Mouse (Mus musculus) stomach, postnatal 0 days (tissue): ENCODE data around the gene Epha6. TPM values are rescaled to one million over a fixed set of nuclear protein-coding genes. Genes with fewer than 3 reads are reported as not detected.

Experiments
- ATAC-seq: fragments of 200-750 bp; cut with Nextera tagmentation; 2 replicates; pipeline ENCODE4 v1.8.0; 2017; ENCODE audit not compliant: low FRiP score, low TSS enrichment
- DNase-seq: peaks from one replicate; pipeline ENCODE4 v3.0.0-alpha.2; 2016; ENCODE audit warnings: low spot score
- H3K27ac ChIP-seq: fragments of 300-500 bp; sonication (generic); replicated peaks from 2 replicates; pipeline ENCODE4 v1.5.1; 2014; ENCODE audit warnings: mild to moderate bottlenecking, control low read depth
- H3K27me3 ChIP-seq: fragments of 300-500 bp; sonication (generic); 2 replicates; pipeline ENCODE4 v1.6.1; 2014; ENCODE audit warnings: low read length; ENCODE audit not compliant: control insufficient read depth, insufficient read depth
- H3K36me3 ChIP-seq: fragments of 300-500 bp; sonication (generic); 2 replicates; pipeline ENCODE4 v1.6.1; 2014; ENCODE audit warnings: low read length, mixed read lengths; ENCODE audit not compliant: control insufficient read depth, insufficient read depth
- H3K4me1 ChIP-seq: fragments of 300-500 bp; sonication (generic); replicated peaks from 2 replicates; pipeline ENCODE4 v1.6.1; 2014; ENCODE audit warnings: antibody characterized with exemption; ENCODE audit not compliant: control insufficient read depth, insufficient read depth
- H3K4me2 ChIP-seq: fragments of 300-500 bp; sonication (generic); replicated peaks from 2 replicates; pipeline ENCODE4 v1.6.1; 2014; ENCODE audit warnings: low read depth, mild to moderate bottlenecking, control low read depth, moderate library complexity
- H3K4me3 ChIP-seq: fragments of 300-500 bp; sonication (generic); 2 replicates; pipeline ENCODE4 v1.5.1; 2014; ENCODE audit warnings: low read depth, low read length, control low read depth
- H3K9ac ChIP-seq: fragments of 300-500 bp; sonication (generic); 2 replicates; pipeline ENCODE4 v1.6.1; 2014; ENCODE audit warnings: mild to moderate bottlenecking, low read length, control low read depth, mixed read lengths
- H3K9me3 ChIP-seq: fragments of 300-500 bp; sonication (generic); 2 replicates; pipeline ENCODE4 v1.6.1; 2016; ENCODE audit warnings: low read length; ENCODE audit not compliant: control insufficient read depth
- CTCF ChIP-seq: IDR thresholded peaks from 2 replicates; pipeline ENCODE4 v1.5.1; 2016; ENCODE audit warnings: antibody characterized with exemption, low read depth, mild to moderate bottlenecking, moderate library complexity
- EP300 ChIP-seq: optimal IDR thresholded peaks from 2 replicates; pipeline ENCODE3; 2016; ENCODE audit warnings: antibody characterized with exemption
- WGBS: fragments of 180-500 bp; shearing (Covaris S2); extraction: QIAGEN DNeasy Blood & Tissue Kit; methylation state at CpG from one replicate; pipeline ENCODE4 v1.1.7; 2014; 5-methylcytosine and 5-hydroxymethylcytosine counted together
- polyA plus RNA-seq: library from polyadenylated mRNA; unstranded; fragments of >200 nt; fragmentation: Nextera tagmentation; extraction: Ambion mirVana; gene quantifications from 2 replicates; pipeline ENCODE4 v1.2.1, GENCODE M21; 2015

Gene Epha6
- polyA plus RNA-seq, 1 experiment from 2014 or later = 0.08 TPM

- no peak for DNase-seq
- Histone ChIP-seq H3K27ac (no peak overlapping the region), H3K36me3 (no peaks in the 10 kb centered on the region), H3K9ac (no peak overlapping the region), H3K4me1 (no peaks in the 10 kb centered on the region), H3K4me2 (no peak overlapping the region), H3K4me3 (no peak overlapping the region), H3K9me3 (no peaks in the 10 kb centered on the region), H3K27me3 (no peaks in the 10 kb centered on the region)
- TF ChIP-seq EP300 (no peak), CTCF (no peak)
- WGBS = 54% methylated on average over 4 of the region's 4 CpGs
- ATAC-seq = no peak
Observed at GRCm38 (mm10) chr16:59969816-59970215, 635.5 kb downstream of the Epha6 start.

GRCm38 (mm10) chr16:59955731-59956130 lies 649.6 kb downstream of the Epha6 start:
- Histone ChIP-seq H3K27ac (no peak overlapping the region), H3K27me3 (no peaks in the 10 kb centered on the region), H3K9ac (no peak overlapping the region), H3K4me1 (no peaks in the 10 kb centered on the region), H3K36me3 (no peaks in the 10 kb centered on the region), H3K9me3 (no peaks in the 10 kb centered on the region), H3K4me3 (no peak overlapping the region), H3K4me2 (no peak overlapping the region)
- DNase-seq (no peak), ATAC-seq (no peak)
- TF ChIP-seq CTCF (no peak), EP300 (no peak)
- 80% methylated on average over 2 of the region's 2 CpGs for WGBS

- TF ChIP-seq CTCF = no peak
- no peak for TF ChIP-seq EP300
- Histone ChIP-seq H3K4me1 (no peaks in the 10 kb centered on the region), H3K9me3 (no peaks in the 10 kb centered on the region), H3K27me3 (no peaks in the 10 kb centered on the region), H3K4me2 (no peak overlapping the region), H3K27ac (no peak overlapping the region), H3K4me3 (no peak overlapping the region), H3K36me3 (no peaks in the 10 kb centered on the region), H3K9ac (no peak overlapping the region)
- 81% methylated on average over 4 of the region's 4 CpGs for WGBS
- no peak for ATAC-seq
- DNase-seq = no peak
Observed at GRCm38 (mm10) chr16:59923696-59924095, 681.6 kb downstream of the Epha6 start.

- Histone ChIP-seq H3K4me1 (no peaks in the 10 kb centered on the region), H3K4me2 (no peak overlapping the region), H3K27me3 (no peaks in the 10 kb centered on the region), H3K4me3 (no peak overlapping the region), H3K9me3 (no peaks in the 10 kb centered on the region), H3K36me3 (no peaks in the 10 kb centered on the region), H3K9ac (no peak overlapping the region), H3K27ac (no peak overlapping the region)
- 93% methylated on average over 13 of the region's 13 CpGs for WGBS
- ATAC-seq (no peak), DNase-seq (no peak)
- TF ChIP-seq CTCF = no peak
- TF ChIP-seq EP300 = no peak
Observed at GRCm38 (mm10) chr16:59880073-59880472, 725.3 kb downstream of the Epha6 start.

GRCm38 (mm10) chr16:59871792-59872191 lies 733.5 kb downstream of the Epha6 start:
- H3K4me1 ChIP-seq = no peaks in the 10 kb centered on the region
- no peaks in the 10 kb centered on the region for H3K27me3 ChIP-seq
- TF ChIP-seq EP300 (no peak), CTCF (no peak)
- DNase-seq (no peak), ATAC-seq (no peak)
- no peak overlapping the region for H3K4me2 ChIP-seq
- no peak overlapping the region for H3K4me3 ChIP-seq
- no peak overlapping the region for H3K27ac ChIP-seq
- H3K36me3 ChIP-seq = no peaks in the 10 kb centered on the region
- 92% methylated on average over 3 of the region's 3 CpGs for WGBS
- no peaks in the 10 kb centered on the region for H3K9me3 ChIP-seq
- H3K9ac ChIP-seq = no peak overlapping the region

- Histone ChIP-seq H3K4me1 (no peaks in the 10 kb centered on the region), H3K9me3 (no peaks in the 10 kb centered on the region), H3K4me3 (no peak overlapping the region), H3K27me3 (no peaks in the 10 kb centered on the region), H3K27ac (no peak overlapping the region), H3K4me2 (no peak overlapping the region), H3K9ac (no peak overlapping the region), H3K36me3 (no peaks in the 10 kb centered on the region)
- WGBS = 65% methylated on average over 7 of the region's 7 CpGs
- ATAC-seq = no peak
- TF ChIP-seq CTCF (no peak), EP300 (no peak)
- no peak for DNase-seq
Observed at GRCm38 (mm10) chr16:59854160-59854717, 751.1 kb downstream of the Epha6 start.
